Mouse (Mus musculus) frontal cortex, adult (tissue): Measurements from ENCODE around the gene Grk1.

Experiments
- ATAC-seq: cut with Nextera tagmentation; 2 replicates; pipeline ENCODE4 v1.9.2; 2017; ENCODE audit warnings: mild to moderate bottlenecking, moderate library complexity, mixed read lengths; ENCODE audit not compliant: low TSS enrichment

Grk1 gene

GRCm38 (mm10) chr8:13428156-13428555 lies 23.3 kb downstream of the Grk1 start:
- ATAC-seq, result no peak

- no peak for ATAC-seq
These were observed 25.5 kb downstream of the Grk1 start for GRCm38 (mm10) chr8:13430412-13430811.

GRCm38 (mm10) chr8:13430866-13431265 lies 26.0 kb downstream of the Grk1 start:
- no peak for ATAC-seq

GRCm38 (mm10) chr8:13433130-13433529 lies 28.2 kb downstream of the Grk1 start:
- ATAC-seq, result no peak

GRCm38 (mm10) chr8:13434889-13435288 lies 30.0 kb downstream of the Grk1 start, which contains the start of gene Tmem255b:
Gene Tmem255b (plus strand): TSS chr8:13435189.
- ATAC-seq, result no peak

GRCm38 (mm10) chr8:13436052-13436451 lies 31.2 kb downstream of the Grk1 start:
- ATAC-seq, result no peak

GRCm38 (mm10) chr8:13437531-13437930 lies 32.6 kb downstream of the Grk1 start:
- ATAC-seq, result no peak

GRCm38 (mm10) chr8:13442152-13442551 lies 37.3 kb downstream of the Grk1 start:
- ATAC-seq, result peak; percentile 91

GRCm38 (mm10) chr8:13446456-13446855 lies 41.6 kb downstream of the Grk1 start:
- no peak for ATAC-seq

- ATAC-seq, result no peak
These were observed 43.3 kb downstream of the Grk1 start for GRCm38 (mm10) chr8:13448145-13448544.

GRCm38 (mm10) chr8:13451747-13452277 lies 46.9 kb downstream of the Grk1 start:
- ATAC-seq, result no peak

- ATAC-seq, result peak; percentile 47; the same call in 1 of the 2 replicates
These were observed 49.6 kb downstream of the Grk1 start for GRCm38 (mm10) chr8:13454341-13455113.

GRCm38 (mm10) chr8:13455295-13455694 lies 50.4 kb downstream of the Grk1 start:
- ATAC-seq, result peak; percentile 82

GRCm38 (mm10) chr8:13459431-13459830 lies 54.5 kb downstream of the Grk1 start:
- ATAC-seq, result no peak

GRCm38 (mm10) chr8:13461085-13461765 lies 56.3 kb downstream of the Grk1 start:
- no peak for ATAC-seq

- ATAC-seq, result peak; percentile 76
These were observed 57.0 kb downstream of the Grk1 start for GRCm38 (mm10) chr8:13461843-13462242.

GRCm38 (mm10) chr8:13462392-13462791 lies 57.5 kb downstream of the Grk1 start:
- no peak for ATAC-seq

GRCm38 (mm10) chr8:13465324-13465723 lies 60.4 kb downstream of the Grk1 start:
- no peak for ATAC-seq

- no peak for ATAC-seq
These were observed 62.1 kb downstream of the Grk1 start for GRCm38 (mm10) chr8:13466989-13467388.

GRCm38 (mm10) chr8:13468737-13469136 lies 63.9 kb downstream of the Grk1 start:
- peak; percentile 78; the same call in 1 of the 2 replicates for ATAC-seq

- ATAC-seq, result no peak
These were observed 66.6 kb downstream of the Grk1 start for GRCm38 (mm10) chr8:13471484-13471883.
